Mouse (Mus musculus) embryonic fibroblast, embryonic 13.5 days (primary cell): Measurements from ENCODE around the gene Gnl3l.

Source experiments
- CTCF ChIP-seq: IDR thresholded peaks from 2 replicates; pipeline ENCODE4 v1.5.1; 2011; ENCODE audit warnings: mild to moderate bottlenecking, control low read depth, low read length, moderate library complexity, borderline replicate concordance; ENCODE audit not compliant: insufficient read depth
- POLR2A ChIP-seq: IDR thresholded peaks from 2 replicates; pipeline ENCODE4 v1.6.1; 2011; ENCODE audit warnings: low read depth, mild to moderate bottlenecking, control low read depth, low read length, moderate library complexity

- TF ChIP-seq CTCF (no peak), POLR2A (no peak)
These were observed 32.6 kb upstream of the Gnl3l start for GRCm38 (mm10) chrX:151049661-151050215.
